Mouse (Mus musculus) ovary, postnatal 10 days (tissue): ENCODE data around the gene Ptprg.
"Not testable (repeated sequence)": the region's sequence is repeated elsewhere in the genome, so short reads cannot be mapped to it uniquely, and the experiment has no call there.

Experiments
- DNase-seq: peaks from one replicate; pipeline ENCODE4 v3.0.0; 2022; ENCODE audit warnings: low spot score

Ptprg gene

GRCm38 (mm10) chr14:12059149-12059548 is 505.8 kb downstream of the Ptprg start:
- DNase-seq, result no peak

DNA sequence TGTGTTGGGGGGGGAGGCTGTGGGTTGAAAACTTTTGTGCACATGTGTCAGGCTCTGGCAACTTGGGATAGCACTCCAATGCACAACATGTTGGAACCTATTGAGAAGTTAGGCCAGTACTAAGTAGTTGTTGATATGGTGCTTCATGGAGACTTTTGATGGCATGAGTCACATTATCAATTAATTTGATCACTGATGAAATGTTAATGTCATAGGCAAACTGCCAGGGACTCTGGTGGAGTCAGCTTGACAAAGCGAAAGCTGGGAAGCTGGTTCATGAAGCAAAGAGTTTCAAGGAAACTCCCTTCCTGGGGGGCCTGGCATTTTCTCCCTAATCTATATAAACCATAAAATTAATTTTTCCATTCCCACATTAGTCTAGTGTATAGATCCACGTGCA is 508.0 kb downstream of the Ptprg start:
- not testable (repeated sequence) for DNase-seq

GRCm38 (mm10) chr14:12062628-12063360 is 509.5 kb downstream of the Ptprg start:
- DNase-seq, result no peak

GRCm38 (mm10) chr14:12065001-12065400 is 511.7 kb downstream of the Ptprg start:
- no peak for DNase-seq

GRCm38 (mm10) chr14:12065736-12066135 is 512.4 kb downstream of the Ptprg start:
- no peak for DNase-seq

- DNase-seq, result no peak
These were observed 516.4 kb downstream of the Ptprg start for GRCm38 (mm10) chr14:12069707-12070106.

DNA sequence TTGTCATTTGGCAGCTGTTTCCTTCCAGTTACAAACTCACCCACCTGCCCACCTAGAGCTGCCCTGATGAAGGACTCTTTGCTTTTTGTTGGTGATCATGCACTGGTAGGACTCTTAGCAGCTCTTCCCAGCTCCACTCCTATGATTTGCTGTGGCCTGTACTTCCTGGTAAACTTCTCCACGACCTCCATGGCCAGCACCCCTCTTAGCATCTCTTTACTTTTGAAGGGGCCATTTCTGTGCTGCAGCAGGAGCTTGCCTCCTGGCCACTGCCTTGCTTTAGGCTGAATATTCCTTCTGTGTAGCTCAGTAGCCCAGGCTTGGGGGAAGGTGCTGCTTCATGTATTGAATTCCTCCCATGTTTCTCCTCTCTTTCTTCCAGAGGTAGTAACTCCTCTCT is 517.0 kb downstream of the Ptprg start:
- DNase-seq, result no peak

DNA sequence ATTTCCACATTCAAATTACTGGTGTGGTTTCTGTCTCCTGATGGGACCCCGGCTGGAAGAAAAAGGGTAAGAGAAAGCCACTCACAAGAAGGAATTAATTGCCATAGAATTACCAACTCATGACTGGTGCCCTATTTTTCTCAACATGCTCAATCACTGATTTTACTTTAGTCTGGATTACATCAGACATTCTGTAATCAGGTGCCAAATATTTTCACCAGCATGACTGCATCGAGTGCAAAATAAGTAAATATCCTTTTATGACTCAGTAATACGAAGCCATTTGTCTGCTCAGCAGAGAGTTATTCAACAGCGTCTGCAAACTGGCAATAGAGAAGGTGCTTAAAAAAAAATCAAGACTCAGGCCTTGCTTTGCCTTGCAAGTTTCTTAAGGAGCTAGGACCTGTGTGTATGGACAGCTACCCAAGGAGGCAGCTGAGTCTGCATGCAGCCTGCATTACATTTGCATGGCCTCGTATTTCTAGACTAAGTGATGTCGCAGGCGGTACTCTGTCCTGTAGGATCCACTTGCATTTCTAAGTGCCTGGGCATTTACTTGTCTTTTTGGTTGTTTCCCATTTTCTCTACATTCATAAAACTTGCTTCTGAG is 517.6 kb downstream of the Ptprg start:
- no peak for DNase-seq

DNA sequence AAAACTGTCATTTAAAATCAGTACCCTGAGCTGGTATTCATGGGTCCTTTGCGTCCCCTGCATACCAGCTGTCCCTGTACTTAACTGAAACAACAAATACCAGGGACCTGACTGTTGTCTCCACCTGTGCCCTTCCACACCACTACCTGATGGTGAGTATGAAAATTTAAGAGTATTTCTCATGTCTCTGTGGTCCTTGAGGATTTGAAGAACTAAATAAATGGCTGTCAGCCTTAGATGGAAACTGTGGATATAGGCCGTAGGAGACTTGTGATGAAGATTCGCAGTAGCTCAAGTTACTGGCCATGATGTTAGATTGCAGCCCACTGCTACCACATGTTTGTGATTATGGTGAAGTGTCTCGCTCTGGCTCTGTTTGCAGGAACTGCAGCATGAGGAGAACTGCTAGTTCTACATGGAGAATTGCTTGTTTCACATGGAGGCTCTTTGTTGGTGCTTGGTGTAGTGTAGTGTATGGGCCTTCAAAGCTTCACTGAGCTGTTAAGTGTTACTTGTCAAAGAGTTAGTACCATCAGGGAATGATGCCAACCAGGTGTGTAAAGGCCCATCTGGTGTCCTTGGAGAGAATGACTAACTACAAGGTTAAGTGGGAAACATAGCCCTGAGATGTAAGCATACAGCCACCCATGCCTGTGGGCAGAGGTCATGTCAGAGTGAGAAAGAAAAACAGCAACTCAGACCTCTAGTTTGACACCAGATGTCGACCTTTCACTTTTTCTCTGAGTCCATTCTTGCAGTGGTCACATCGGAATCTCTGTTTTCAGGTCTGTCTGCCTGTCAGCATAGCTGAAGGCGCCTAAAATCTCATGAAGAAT is 518.9 kb downstream of the Ptprg start:
- no peak for DNase-seq

GRCm38 (mm10) chr14:12073408-12074107 is 520.2 kb downstream of the Ptprg start:
- DNase-seq, result no peak

DNA sequence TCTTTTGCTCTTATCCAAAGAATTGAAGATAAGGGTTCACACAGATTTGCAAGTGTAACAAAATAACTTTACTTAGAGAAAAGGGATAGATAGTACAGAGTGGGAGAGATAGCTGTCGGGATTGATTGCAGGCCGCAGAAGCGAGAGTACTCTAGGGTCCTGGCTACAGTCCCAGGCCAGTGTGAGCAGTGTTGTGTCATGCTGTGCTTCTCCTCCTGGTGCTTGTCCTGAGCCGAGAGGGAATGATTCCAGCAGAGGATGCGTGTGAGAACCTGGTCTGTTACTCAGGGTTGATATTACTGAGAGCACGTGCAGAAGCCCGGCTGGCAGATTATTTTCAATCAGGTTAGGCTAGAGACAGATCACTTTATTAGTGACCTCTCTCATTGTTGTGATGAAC is 523.9 kb downstream of the Ptprg start:
- no peak for DNase-seq

- DNase-seq, result no peak
These were observed 525.9 kb downstream of the Ptprg start for GRCm38 (mm10) chr14:12079250-12079649.

DNA sequence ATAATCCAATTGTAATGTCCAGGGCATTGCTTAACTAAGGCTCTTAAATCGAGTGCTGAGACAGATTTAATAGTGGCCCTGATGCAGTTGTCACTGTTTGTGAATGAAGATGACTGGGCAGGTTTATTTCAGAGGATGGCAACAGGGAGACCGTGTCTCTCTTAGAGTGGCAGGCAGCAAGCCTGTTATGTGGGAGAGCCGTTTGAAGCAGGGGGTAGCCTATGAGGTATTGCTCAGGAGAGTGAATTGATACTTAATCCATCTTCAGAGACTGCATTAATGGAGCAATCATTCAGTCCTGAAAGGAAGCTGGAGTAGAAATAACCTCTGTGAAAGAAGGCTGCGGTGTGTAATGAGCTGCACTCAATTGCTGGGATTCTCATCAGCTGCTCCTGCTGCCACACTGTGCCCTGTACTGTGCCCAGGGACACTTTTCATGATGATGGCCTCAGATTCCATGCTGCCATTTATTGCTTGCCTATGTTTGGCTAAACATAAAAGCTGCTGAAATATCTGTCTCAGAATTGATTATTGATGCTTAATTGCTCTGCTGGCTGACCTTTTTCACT is 526.6 kb downstream of the Ptprg start:
- DNase-seq, result no peak

DNA sequence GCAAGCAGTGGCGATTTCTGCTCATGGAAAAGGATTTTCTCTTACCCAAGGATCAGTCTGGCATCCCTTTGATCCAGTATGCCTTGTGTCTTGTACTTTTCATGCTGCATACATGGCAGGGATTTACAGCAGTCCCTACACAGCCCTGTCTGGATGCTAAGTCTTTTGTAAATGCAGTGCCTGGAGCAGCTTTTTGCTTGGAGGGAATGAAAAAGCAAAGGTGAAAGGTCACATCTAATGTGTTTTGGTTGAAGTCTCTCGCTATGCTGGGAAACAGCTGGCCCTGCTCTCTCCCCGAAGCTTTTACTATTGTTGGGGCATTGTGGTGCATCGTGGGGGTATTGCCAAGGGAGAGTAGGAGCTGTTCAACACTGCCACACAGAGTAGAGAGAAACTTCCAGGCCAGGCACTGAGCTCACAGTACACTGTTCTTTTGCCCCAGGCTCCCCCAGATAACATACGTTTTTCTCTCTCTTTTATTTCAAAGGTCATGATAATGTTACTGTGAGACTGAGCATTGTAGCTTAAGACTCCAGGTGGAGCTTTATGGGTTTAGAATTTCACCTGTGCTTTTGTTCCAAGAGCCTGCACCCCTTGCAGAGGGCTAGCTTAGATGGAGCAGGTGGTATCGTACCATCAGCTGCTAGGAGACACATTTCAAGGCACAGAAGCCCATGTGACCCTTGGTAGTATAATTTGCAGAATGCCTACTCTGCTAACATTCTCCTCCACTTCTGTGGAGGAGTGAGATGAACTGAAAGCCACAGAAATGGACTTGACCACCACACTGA is 529.0 kb downstream of the Ptprg start:
- no peak for DNase-seq

- no peak for DNase-seq
These were observed 530.7 kb downstream of the Ptprg start for GRCm38 (mm10) chr14:12084076-12084475.

GRCm38 (mm10) chr14:12085078-12085477 is 531.7 kb downstream of the Ptprg start:
- DNase-seq, result no peak

- no peak for DNase-seq
These were observed 532.8 kb downstream of the Ptprg start for GRCm38 (mm10) chr14:12086167-12086566.

GRCm38 (mm10) chr14:12089954-12090353 is 536.6 kb downstream of the Ptprg start:
- no peak for DNase-seq

GRCm38 (mm10) chr14:12091730-12092129 is 538.4 kb downstream of the Ptprg start:
- DNase-seq, result no peak

DNA sequence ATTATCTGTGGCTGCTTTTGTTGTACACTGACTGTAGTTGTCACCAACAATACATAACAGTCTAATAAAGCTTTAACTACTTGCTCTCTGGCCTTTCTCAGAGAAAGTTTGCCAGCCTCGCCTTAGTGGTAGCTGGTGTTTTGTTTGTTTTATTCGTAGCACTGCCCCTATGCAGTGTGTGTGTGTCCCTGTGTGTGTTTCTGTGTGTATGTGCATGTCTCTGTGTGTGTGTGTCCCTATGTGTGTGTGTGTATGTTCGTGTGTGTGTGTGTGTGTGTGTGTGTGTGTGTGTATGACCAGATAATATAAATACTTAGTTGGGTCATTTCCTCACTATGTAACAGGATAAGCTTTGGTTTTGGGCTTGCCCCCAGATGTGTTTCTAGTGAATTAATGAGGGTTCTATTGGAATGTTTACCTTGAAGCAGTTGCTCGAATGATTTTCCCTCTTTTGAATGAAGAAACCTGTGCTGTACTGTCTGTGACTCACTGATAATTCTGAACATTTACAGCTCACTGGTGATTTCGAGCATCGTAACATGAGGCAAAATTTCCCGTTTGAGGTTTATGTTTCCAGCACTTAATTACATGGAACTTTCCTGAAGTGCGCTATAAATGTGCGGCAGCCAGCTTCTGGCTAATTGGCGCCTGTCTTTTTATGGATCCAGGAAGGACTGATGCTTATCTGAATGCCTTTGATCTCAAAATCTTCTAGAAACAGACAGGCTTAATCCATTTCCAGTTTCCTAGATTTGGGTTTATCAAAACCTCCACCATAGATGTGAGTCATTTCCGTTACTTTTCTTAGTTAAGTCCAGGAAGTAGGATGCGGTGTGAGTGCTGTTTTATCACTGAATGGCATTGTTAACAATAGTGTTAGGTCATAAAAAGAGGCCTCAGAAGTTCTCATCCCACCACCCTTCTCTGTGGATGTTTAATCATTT is 546.3 kb downstream of the Ptprg start:
- DNase-seq, result no peak
